Mouse (Mus musculus) hindbrain, postnatal 0 days (tissue): ENCODE results near the gene Zdhhc22. TPM values are rescaled to one million over a fixed set of nuclear protein-coding genes. Genes with fewer than 3 reads are reported as not detected.

Source experiments
- ATAC-seq: fragments of 200-750 bp; cut with Nextera tagmentation; 2 replicates; pipeline ENCODE4 v1.8.0; 2017; ENCODE audit warnings: mild to moderate bottlenecking, moderate TSS enrichment, moderate library complexity
- DNase-seq: peaks from one replicate; pipeline ENCODE4 v3.0.0-alpha.2; 2015; ENCODE audit warnings: low spot score
- H3K27ac ChIP-seq: fragments of 300-500 bp; sonication (generic); 2 replicates; pipeline ENCODE4 v1.5.1; 2014; ENCODE audit warnings: mild to moderate bottlenecking
- H3K27me3 ChIP-seq: fragments of 300-500 bp; sonication (generic); 2 replicates; pipeline ENCODE4 v1.6.1; 2014; ENCODE audit warnings: low read length, mixed read lengths; ENCODE audit not compliant: insufficient read depth
- H3K36me3 ChIP-seq: fragments of 300-500 bp; sonication (generic); 2 replicates; pipeline ENCODE4 v1.6.1; 2014; ENCODE audit warnings: low read length, mixed read lengths; ENCODE audit not compliant: insufficient read depth
- H3K4me1 ChIP-seq: fragments of 300-500 bp; sonication (generic); 2 replicates; pipeline ENCODE4 v1.6.1; 2014; ENCODE audit warnings: antibody characterized with exemption, low read length, mixed read lengths; ENCODE audit not compliant: insufficient read depth
- H3K4me2 ChIP-seq: fragments of 300-500 bp; sonication (generic); 2 replicates; pipeline ENCODE4 v1.6.1; 2014; ENCODE audit warnings: low read depth, mild to moderate bottlenecking, low read length, moderate library complexity, mixed read lengths
- H3K4me3 ChIP-seq: fragments of 300-500 bp; sonication (generic); 2 replicates; pipeline ENCODE4 v1.5.1; 2014; ENCODE audit warnings: low read length
- H3K9ac ChIP-seq: fragments of 300-500 bp; sonication (generic); replicated peaks from 2 replicates; pipeline ENCODE4 v1.6.1; 2014; ENCODE audit warnings: mild to moderate bottlenecking, low read length, moderate library complexity, mixed read lengths
- H3K9me3 ChIP-seq: fragments of 300-500 bp; sonication (generic); 2 replicates; pipeline ENCODE4 v1.6.1; 2016; ENCODE audit warnings: low read length, mixed read lengths
- CTCF ChIP-seq: IDR thresholded peaks from 2 replicates; pipeline ENCODE4 v1.5.1; 2016; ENCODE audit warnings: antibody characterized with exemption, control low read depth, low read depth
- WGBS: fragments of 180-500 bp; shearing (Covaris S2); extraction: QIAGEN DNeasy Blood & Tissue Kit; methylation state at CpG from one replicate; pipeline ENCODE4 v1.1.7; 2014; 5-methylcytosine and 5-hydroxymethylcytosine counted together
- polyA plus RNA-seq: library from polyadenylated mRNA; unstranded; fragments of >200 nt; fragmentation: Nextera tagmentation; extraction: Ambion mirVana; gene quantifications from 2 replicates; pipeline ENCODE4 v1.2.1, GENCODE M21; 2015
- total RNA-seq: library from RNA; depleted of rRNA; stranded (reverse); fragments of >200 nt; gene quantifications from 2 replicates; pipeline ENCODE4 v1.2.3, GENCODE M21; 2014

Zdhhc22 gene
- total and polyA plus RNA-seq, 2 experiments from 2014 or later = 25.2 to 38.6 TPM

GRCm38 (mm10) chr12:86965237-86965799, 24.9 kb downstream of the Zdhhc22 start:
- H3K4me3 ChIP-seq = no peak overlapping the region
- no peak overlapping the region for H3K9ac ChIP-seq
- H3K4me2 ChIP-seq = no peak overlapping the region
- no peak for TF ChIP-seq CTCF
- ATAC-seq = no peak
- no peaks in the 10 kb centered on the region; the same call in 1 of the 2 replicates for H3K4me1 ChIP-seq
- no peaks in the 10 kb centered on the region for H3K27me3 ChIP-seq
- 68% methylated on average over 4 of the region's 4 CpGs for WGBS
- peak overlapping the region; percentile 16; the same call in 1 of the 2 replicates for H3K27ac ChIP-seq
- peaks cover 31% of the 10 kb centered on the region for H3K36me3 ChIP-seq
- no peaks in the 10 kb centered on the region for H3K9me3 ChIP-seq
- DNase-seq = no peak

GRCm38 (mm10) chr12:86964278-86965057, 25.8 kb downstream of the Zdhhc22 start:
- Histone ChIP-seq H3K4me3 (no peak overlapping the region), H3K9me3 (no peaks in the 10 kb centered on the region), H3K27me3 (no peaks in the 10 kb centered on the region), H3K4me2 (no peak overlapping the region), H3K36me3 (peaks cover 38% of the 10 kb centered on the region), H3K9ac (no peak overlapping the region), H3K27ac (no peak overlapping the region), H3K4me1 (no peaks in the 10 kb centered on the region; the same call in 1 of the 2 replicates)
- no peak for TF ChIP-seq CTCF
- 75% methylated on average over 16 of the region's 16 CpGs for WGBS
- ATAC-seq (no peak), DNase-seq (no peak)

- Histone ChIP-seq H3K27me3 (no peaks in the 10 kb centered on the region), H3K4me1 (no peaks in the 10 kb centered on the region; the same call in 1 of the 2 replicates), H3K4me3 (no peak overlapping the region), H3K27ac (no peak overlapping the region), H3K36me3 (peaks cover 48% of the 10 kb centered on the region), H3K9ac (no peak overlapping the region), H3K4me2 (no peak overlapping the region), H3K9me3 (no peaks in the 10 kb centered on the region)
- DNase-seq (peak; percentile 44), ATAC-seq (peak; percentile 61; the same call in 1 of the 2 replicates)
- WGBS = 66% methylated on average over 11 of the region's 11 CpGs
- TF ChIP-seq CTCF = no peak
Observed at GRCm38 (mm10) chr12:86961589-86962344, 28.5 kb downstream of the Zdhhc22 start.

GRCm38 (mm10) chr12:86960791-86961335, 29.4 kb downstream of the Zdhhc22 start:
- no peak for TF ChIP-seq CTCF
- Histone ChIP-seq H3K27ac (no peak overlapping the region), H3K4me3 (no peak overlapping the region), H3K4me2 (no peak overlapping the region), H3K27me3 (no peaks in the 10 kb centered on the region), H3K4me1 (no peaks in the 10 kb centered on the region; the same call in 1 of the 2 replicates), H3K36me3 (peaks cover 56% of the 10 kb centered on the region), H3K9ac (no peak overlapping the region), H3K9me3 (no peaks in the 10 kb centered on the region)
- DNase-seq = no peak
- ATAC-seq = no peak
- 75% methylated on average over 3 of the region's 3 CpGs for WGBS

- Histone ChIP-seq H3K9ac (no peak overlapping the region), H3K4me2 (no peak overlapping the region), H3K9me3 (no peaks in the 10 kb centered on the region), H3K27ac (peak overlapping the region; percentile 36; the same call in 1 of the 2 replicates), H3K4me1 (no peaks in the 10 kb centered on the region; the same call in 1 of the 2 replicates), H3K4me3 (no peak overlapping the region), H3K27me3 (no peaks in the 10 kb centered on the region), H3K36me3 (peaks cover 62% of the 10 kb centered on the region)
- no peak for ATAC-seq
- TF ChIP-seq CTCF = 0 out of 2 replicates have a peak, but pooled peaks have one; percentile 18
- 79% methylated on average over 15 of the region's 15 CpGs for WGBS
- DNase-seq = peak; percentile 56
Observed at GRCm38 (mm10) chr12:86960138-86960537, 30.1 kb downstream of the Zdhhc22 start.

- Histone ChIP-seq H3K4me1 (no peaks in the 10 kb centered on the region; the same call in 1 of the 2 replicates), H3K9me3 (no peaks in the 10 kb centered on the region), H3K4me2 (no peak overlapping the region), H3K36me3 (peaks cover 64% of the 10 kb centered on the region), H3K9ac (no peak overlapping the region), H3K27me3 (no peaks in the 10 kb centered on the region), H3K27ac (no peak overlapping the region), H3K4me3 (no peak overlapping the region)
- TF ChIP-seq CTCF = no peak
- DNase-seq (no peak), ATAC-seq (no peak)
- WGBS = 95% methylated on average over 5 of the region's 5 CpGs
Observed at GRCm38 (mm10) chr12:86959661-86960060, 30.6 kb downstream of the Zdhhc22 start.
